8 mouse cellular contexts compared by ENCODE assay signal in the genomic region with DNA sequence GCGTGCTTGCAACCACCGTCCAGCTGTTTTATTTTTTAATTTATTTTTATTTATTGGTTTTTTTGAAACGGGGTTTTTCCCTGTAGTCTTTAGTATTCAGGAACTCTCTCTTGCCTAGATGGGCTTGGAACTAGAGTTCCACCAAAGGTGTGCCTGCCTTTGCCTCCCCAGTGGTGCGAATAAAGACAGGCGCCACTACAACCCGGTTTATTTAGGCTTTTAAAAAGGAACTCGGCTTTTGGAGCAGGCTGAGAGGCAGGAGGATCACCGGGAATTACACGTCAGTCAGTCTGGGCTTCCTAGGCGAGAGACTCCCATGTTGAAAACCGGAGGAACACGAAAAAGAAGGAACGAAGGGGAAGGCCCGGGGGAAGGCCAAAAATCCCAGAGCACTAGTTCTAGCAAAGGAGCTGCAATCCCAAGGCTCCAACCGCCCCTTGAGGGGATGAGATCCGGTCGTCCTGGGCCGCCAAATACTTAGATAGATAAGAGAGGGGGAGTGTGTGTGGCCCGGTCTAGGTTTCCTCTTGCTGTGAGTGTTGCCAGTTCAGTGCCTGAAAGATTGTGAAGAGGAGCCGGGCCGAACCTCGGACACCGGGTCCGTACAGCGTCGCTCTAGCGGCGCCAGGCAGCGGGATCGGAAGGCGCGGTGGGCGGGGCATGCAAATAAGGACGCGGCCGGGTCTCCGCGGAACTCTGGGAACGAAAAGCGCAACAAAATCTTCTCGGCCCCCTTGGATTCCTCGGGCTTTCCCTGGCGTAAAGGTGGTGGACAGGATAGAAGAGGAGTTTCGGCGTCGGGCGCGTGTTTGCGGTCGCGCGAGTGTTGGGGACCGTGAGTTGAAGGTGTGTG. TPM values are rescaled to one million over a fixed set of nuclear protein-coding genes. Genes with fewer than 3 reads are reported as not detected.
DNase-seq lines count a peak whose midpoint lies in the region; ATAC-seq lines count a peak whose summit lies in the region.
"Not testable (repeated sequence)": the region's sequence is repeated elsewhere in the genome, so short reads cannot be mapped to it uniquely, and the experiment has no call there.

No protein-coding gene starts in this region.

- H3K4me1 ChIP-seq in hindbrain, embryonic 12.5 days = not testable (repeated sequence)

- H3K27me3 ChIP-seq in hindbrain, embryonic 12.5 days = not testable (repeated sequence)

- H3K4me2 ChIP-seq in hindbrain, embryonic 12.5 days (replicated peaks) = peak overlapping the region; percentile 47

- not testable (repeated sequence) for H3K9me3 ChIP-seq in hindbrain, embryonic 12.5 days (replicated peaks)

- H3K4me3 ChIP-seq in hindbrain, embryonic 12.5 days = peak overlapping the region; percentile 34

- peak; percentile 79 for ATAC-seq in hindbrain, embryonic 12.5 days (ENCODE audit: low FRiP score)

- WGBS in hindbrain, embryonic 12.5 days = 5% methylated on average over 53 of the region's 53 CpGs

- not testable (repeated sequence) for H3K36me3 ChIP-seq in hindbrain, embryonic 12.5 days

- H3K9ac ChIP-seq in hindbrain, embryonic 12.5 days = 0 out of 2 replicates have a peak overlapping the region, but pooled peaks have one; percentile 43

- peak; percentile 88 for DNase-seq in MN1 (ENCODE audit: low spot score)
- peak; percentile 87 to 89 for DNase-seq in cerebellum, postnatal 14 days
- DNase-seq in frontal cortex, postnatal 14 days (ENCODE audit: low spot score in 2 of 2) = peak; percentile 70 to 75
- peak; percentile 77 to 80 for DNase-seq in layer of hippocampus, postnatal 14 days (ENCODE audit: low spot score in 2 of 2)
- DNase-seq in lung, postnatal 10 days = peak; percentile 84
- peak; percentile 70 for DNase-seq in ovary, postnatal 14 days (ENCODE audit: low spot score)
- peak; percentile 61 to 68 for DNase-seq in thymus, postnatal 10 days (ENCODE audit: low spot score in 2 of 2)

- peak overlapping the region; percentile 87 for H3K27ac ChIP-seq in hindbrain, embryonic 12.5 days

RNA-seq across cellular contexts. Expression of gene Rdm1, which starts 14.1 kb away (rescaled TPM):
- 29.4 and 35.4 TPM in 2 replicates for polyA plus RNA-seq in hindbrain, embryonic 12.5 days (2016; fragmentation: Nextera tagmentation; extraction: Ambion mirVana)
- total RNA-seq in layer of hippocampus, postnatal 14 days (2021) = 1 to 10 TPM; 4.7 to 6.3 TPM

RNA-seq across cellular contexts. Expression of gene Arl4d, which starts 24.3 kb away (rescaled TPM):
- 11.6 and 12.1 TPM in 2 replicates for polyA plus RNA-seq in hindbrain, embryonic 12.5 days (2016; fragmentation: Nextera tagmentation; extraction: Ambion mirVana)
- total RNA-seq in layer of hippocampus, postnatal 14 days (2021) = 10 to 100 TPM; 12.6 to 14.2 TPM

RNA-seq across cellular contexts. Expression of gene Gm11634, which starts 42.0 kb away (rescaled TPM):
- not detected in 2 replicates for polyA plus RNA-seq in hindbrain, embryonic 12.5 days (2016; fragmentation: Nextera tagmentation; extraction: Ambion mirVana)
- not detected for total RNA-seq in layer of hippocampus, postnatal 14 days (2021)

RNA-seq across cellular contexts. Expression of gene Tmem106a, which starts 59.0 kb away (rescaled TPM):
- 3.9 and 4.9 TPM in 2 replicates for polyA plus RNA-seq in hindbrain, embryonic 12.5 days (2016; fragmentation: Nextera tagmentation; extraction: Ambion mirVana)
- total RNA-seq in layer of hippocampus, postnatal 14 days (2021) = 1 to 10 TPM; 2.0 to 4.1 TPM

Comparison
In these comparisons a context has a peak if more than half of its experiments do, and no peak if none do; other contexts are left out.
1. Peak in every context shown above with its lines: DNase-seq, ATAC-seq, H3K4me3 ChIP-seq and H3K27ac ChIP-seq.